Mouse (Mus musculus): ENCODE results near the gene 4931422A03Rik. TPM values are rescaled to one million over a fixed set of nuclear protein-coding genes. Genes with fewer than 3 reads are reported as not detected.
"Not testable (repeated sequence)": the region's sequence is repeated elsewhere in the genome, so short reads cannot be mapped to it uniquely, and the experiment has no call there.

The 4931422A03Rik gene
- not detected for total RNA-seq (2021)
- long read RNA-seq, experiment 1, partial matches to known transcripts, result 0 of 1 reads
- long read RNA-seq, experiment 1, other reads (novel, unspliced or antisense), result 1 of 1 reads
- long read RNA-seq, experiment 2, partial matches to known transcripts, result 0 of 2 reads
- long read RNA-seq, experiment 2, other reads (novel, unspliced or antisense), result 2 of 2 reads

DNA sequence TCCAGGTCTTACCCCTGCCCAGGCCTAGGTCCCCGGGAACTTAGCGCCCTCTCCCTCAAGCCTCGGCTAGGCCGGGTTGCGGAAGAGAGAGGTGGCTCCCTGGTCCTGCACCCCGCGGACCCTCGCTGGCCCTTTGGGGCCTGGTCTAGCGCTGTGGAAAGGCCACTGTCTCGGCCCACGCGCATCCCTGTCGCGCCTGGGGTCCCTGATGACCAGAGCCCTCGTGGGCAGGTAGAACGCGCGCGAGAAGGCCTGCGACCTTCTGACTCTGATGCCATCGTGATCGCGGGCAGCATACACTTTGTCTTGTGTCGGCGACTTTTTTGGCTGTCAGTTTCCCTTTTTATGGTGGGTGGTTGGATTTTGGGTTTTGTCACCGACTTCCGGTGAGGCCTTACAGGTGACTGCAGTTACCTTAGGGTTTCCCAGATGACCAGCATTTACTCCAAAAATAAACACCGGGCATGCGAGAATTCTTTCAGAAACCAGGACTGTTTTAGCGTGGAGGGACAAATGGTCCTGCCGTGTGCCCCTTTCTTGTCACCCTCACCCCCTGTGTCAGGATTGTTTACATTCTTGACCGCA lies at the start of gene 4931422A03Rik:
TSS of gene 4931422A03Rik (minus strand) at position 223 of the 585 bp plus-strand sequence.
- DNase-seq, result no peak
- intact Hi-C loops (cut with DNase I), result no loop called here

DNA sequence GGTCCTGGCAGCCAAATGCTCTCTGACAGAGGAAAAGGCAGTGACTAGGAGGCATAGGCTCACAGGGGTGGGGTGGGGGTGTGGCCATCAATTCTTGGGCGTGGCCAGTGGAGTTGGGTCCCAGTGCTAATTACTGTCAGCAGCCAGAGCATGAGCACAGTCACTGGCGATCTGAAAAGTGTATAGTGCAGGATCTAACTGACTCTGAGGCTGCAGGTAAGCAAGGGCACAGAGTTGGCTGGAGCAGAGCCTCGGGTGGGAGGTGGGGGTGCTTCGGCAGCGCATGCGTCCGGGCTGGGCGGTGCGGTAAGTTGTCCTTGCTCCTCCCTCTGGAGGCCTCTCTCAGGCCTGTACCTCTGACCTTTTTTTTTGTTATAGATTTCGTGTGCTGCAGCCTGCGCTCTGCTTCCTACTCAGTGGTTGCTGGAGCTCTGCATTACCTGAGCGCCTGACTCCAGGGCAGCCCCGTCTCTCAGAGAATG lies 41.6 kb upstream of the 4931422A03Rik start, which contains the start of gene Cd59b:
TSS of gene Cd59b (plus strand) at position 146 of the 482 bp plus-strand sequence.
- intact Hi-C loops (cut with DNase I), result no loop called here
- DNase-seq, result peak; percentile 28 to 40

DNA sequence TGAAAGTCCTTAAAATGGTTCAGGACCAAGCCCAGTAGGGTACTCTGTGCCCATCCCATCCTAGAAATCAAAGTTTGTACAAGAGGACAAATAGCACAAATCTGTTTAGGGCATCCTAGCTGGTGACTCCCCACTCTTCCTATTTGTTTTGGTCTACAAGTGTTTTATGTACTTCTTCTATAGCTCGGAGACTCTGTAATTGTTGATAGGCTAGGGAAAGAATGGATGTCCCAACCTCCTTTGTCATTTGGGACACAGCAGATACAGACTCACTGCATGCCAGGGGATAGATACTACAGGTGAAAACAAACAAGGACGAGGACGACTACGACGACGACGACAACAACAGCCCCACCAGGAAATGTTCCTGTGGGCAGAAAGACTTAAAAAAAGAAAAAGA lies 40.3 kb upstream of the 4931422A03Rik start, which contains the start of gene Gm10799:
TSS of gene Gm10799 (minus strand) at position 101 of the 400 bp plus-strand sequence.
- DNase-seq, result not testable (repeated sequence)
- intact Hi-C loops (cut with DNase I), result loop anchor here (1.0 kb wide), 1 partner anchor 27 kb away; the partner anchor contains the start of gene Cd59a

DNA sequence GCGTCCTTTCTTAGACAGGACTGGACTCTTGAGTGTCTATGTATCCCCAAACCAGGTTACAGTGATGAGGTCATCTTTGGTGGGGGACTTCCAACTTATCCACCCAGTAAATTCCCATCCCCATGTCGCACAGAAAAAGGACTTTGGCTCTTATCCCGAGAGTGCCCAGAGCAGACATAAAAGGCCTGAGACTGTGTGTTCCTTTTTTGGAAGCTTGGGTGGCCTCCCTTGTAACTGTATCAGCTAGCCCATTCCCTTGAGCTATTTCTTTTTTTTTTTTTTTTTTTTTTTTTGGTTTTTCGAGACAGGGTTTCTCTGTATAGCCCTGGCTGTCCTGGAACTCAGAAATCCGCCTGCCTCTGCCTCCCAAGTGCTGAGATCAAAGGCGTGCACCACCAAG lies 37.4 kb upstream of the 4931422A03Rik start, which contains the start of gene Gm10912:
TSS of gene Gm10912 (plus strand) at position 301 of the 400 bp plus-strand sequence.
- DNase-seq; intact Hi-C loops (cut with DNase I): not testable (repeated sequence)

DNA sequence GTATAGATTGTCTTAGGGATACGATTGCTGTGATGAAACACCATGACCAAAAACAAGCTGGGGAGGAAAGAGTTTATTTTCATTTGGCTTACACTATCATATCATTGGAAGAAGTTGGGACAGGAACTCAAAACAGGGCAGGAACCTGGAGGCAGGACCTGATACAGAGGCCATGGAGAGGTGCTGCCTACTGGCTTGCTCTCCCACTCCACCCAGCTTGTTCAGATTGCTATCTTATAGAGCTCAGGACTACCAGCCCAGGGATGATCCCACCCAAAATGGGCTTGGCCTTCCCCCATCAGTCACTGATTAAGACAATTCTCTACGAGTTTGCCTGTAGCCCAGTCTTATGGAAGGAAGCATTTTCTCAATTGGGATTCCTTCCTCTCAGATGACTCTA lies 36.0 kb upstream of the 4931422A03Rik start:
- no peak for DNase-seq
- intact Hi-C loops (cut with DNase I), result no loop called here

DNA sequence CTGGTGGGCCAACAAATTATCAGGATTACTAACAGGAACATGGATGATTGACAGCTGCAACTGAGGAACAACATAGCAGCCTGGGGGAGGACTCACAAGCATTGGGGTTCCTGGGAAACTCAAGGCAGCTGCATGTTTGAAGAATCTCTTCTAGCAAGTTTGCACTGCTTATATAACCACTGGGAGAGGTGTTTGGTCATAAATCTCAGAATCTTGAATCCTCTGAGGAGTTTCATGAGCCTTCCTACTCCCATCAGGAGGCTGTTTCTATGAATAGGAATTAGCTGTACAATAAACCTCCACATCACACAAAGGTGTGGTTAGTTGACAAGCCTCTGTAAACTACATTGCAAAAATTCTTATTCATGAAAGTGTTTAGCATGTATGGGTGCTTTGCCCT lies 34.5 kb upstream of the 4931422A03Rik start:
- no peak for DNase-seq
- intact Hi-C loops (cut with DNase I), result no loop called here

DNA sequence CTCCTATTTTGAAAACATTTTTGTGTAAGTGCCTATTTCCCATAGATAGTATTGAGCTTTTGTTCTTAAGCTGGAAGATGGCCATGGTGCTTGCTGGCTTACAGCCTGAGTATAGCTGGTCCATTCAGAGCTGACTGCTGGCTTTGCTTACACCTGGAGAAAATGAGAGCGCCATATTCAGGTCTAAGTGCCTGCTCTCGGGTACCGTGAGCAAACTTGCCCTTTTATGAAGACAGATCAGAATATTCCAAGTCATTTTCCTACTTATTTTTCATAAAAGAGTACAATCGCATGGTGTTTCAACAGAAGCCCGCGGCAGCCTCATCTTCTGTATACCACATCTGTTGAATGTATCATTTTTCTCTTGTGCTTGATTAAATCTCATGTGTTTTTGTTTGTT lies 32.8 kb upstream of the 4931422A03Rik start:
- DNase-seq, result no peak
- intact Hi-C loops (cut with DNase I), result no loop called here

DNA sequence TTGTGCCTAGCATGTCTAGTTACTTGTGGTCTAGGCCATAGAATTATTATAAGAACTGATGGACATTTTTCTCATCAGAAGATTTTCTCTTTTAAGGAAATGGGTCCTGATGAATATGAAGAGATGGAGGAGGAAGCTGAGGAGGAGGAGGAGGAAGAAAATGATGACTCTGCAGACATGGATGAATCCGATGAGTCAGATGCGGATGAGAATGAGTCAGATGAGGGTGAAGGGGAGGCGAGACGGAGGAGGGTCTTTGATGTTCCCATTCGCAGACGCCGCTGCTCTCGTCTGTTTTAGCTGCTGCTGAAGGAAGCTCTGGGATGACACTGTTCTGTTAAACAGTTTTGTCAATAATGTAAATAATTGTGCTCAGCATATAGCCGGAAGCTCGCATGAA lies 31.6 kb upstream of the 4931422A03Rik start:
- intact Hi-C loops (cut with DNase I), result no loop called here

DNA sequence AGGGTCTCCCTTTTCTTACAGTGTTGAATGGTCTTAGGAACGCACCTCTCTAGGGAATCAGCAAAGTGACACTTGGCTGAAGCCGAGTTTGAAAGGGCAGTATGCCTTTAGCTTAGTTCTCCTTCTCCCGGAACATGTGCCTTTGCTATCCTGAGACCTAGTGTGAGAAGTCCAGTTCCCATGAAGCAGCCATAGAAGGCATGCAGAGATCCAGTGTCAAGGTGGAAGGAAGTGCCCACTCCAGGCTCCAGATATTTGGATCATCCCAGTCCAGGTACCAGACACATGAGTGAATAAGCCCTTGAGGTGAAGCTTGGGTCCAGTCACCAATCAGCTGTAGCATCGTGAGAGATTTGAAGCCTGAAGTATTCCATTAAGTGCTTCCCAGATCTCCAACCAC lies 30.8 kb upstream of the 4931422A03Rik start:
- no peak for DNase-seq
- intact Hi-C loops (cut with DNase I), result no loop called here

More for the DNA sequence above, 31.6 kb upstream of the 4931422A03Rik start:
- DNase-seq, result no peak

DNA sequence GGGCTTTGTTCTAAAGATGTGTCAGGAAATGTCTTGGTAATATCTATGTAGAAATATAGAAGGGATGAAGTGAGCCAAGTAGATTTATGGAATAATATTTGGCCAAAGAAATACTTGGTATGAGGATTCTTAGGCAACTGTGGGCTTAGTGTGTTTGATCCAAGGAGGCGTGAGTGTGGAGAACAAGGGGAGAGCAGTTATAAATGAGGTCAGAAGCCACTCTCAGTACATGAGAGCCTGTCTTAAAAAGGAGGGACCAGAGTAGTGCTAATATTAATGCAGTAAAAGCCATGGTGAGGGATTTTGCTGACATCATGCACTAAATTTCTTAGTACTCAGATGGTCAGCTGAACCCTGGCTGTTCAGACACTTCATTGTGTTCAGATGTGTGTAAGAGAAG lies 30.2 kb upstream of the 4931422A03Rik start:
- no peak for DNase-seq
- intact Hi-C loops (cut with DNase I), result no loop called here

DNA sequence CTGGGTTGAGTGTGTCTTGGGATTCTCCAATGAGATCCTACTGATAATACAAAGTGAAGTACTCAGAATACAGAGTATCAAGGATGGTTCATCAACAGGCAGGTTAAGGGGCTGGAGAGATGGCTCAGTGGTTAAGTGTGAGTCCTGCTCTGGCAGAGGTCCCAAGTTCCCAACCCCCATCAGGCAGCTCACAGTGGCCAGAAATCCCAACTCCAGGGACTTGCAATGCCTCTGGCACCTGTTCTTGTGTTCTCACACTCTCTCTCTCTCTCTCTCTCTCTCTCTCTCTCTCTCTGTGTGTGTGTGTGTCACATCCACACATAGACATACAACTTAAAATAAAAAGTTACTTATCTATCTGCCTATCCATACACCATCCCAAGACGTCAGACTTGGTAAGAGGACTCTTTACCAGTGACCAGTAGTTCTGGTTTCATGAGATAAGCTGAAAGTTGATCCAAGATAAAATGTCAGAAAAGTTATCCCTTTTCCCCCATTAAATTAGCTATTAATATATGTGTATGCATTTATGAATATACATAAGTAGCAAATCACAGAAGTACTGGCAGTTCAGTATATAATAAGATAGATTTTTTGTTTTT lies 16.4 kb upstream of the 4931422A03Rik start:
- intact Hi-C loops (cut with DNase I), result no loop called here

DNA sequence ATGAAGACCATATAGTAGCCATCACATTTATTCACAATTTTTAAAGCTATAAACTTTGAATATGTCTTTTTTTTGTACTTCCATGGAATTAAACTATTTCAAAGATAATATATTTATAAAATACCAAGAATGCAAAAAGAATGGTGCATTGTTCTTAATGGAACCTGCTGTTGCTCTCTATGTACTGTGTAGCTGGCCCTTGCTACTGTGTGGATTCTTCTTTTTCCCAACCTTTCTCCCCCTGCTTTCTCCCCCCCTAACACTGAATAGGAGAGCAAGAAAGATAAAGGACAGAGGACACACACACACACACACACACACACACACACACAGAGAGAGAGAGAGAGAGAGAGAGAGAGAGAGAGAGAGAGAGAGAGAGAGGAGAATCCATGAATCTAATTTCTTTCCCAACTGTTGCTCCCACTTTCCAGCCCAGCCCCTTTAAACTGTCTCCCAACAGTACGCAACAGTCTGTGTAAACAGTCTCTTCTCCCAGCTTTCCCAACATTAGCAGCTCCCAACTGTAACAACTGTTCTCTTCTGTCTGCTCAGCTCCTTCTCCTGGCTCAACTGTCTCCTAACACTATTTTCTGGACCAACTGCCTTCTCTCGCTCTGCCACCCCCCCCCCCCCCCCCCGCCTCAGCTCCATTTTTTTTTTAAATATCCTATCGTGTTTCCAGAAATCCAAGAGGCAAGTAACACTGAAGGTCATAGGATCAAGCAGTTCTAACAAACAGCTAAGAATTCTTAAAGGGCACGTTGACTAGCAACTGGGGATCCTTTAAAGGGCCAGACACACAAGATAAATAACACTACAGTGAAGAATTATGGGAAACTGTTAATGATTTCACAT lies 15.7 kb upstream of the 4931422A03Rik start:
- intact Hi-C loops (cut with DNase I), result no loop called here
- DNase-seq, result no peak

More for the DNA sequence above, 16.4 kb upstream of the 4931422A03Rik start:
- DNase-seq, result no peak

DNA sequence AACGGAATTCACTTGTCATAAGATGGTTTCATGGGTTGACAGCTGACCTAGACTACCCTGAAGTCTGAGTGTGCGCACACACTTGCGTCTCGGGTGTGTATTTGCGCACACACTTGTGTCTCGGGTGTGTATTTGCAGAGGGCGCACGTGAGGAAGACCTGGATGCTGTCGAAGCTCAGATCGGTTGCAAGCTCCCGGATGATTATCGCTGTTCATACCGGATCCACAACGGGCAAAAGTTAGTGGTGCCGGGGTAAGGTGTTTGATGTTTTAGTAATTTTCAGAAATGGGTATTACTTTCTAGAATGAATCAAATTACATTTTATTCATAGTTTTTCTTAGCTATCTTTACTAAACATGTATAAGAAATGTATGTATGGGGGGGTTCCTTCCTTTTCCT lies 14.6 kb upstream of the 4931422A03Rik start:
- no peak for DNase-seq
- intact Hi-C loops (cut with DNase I), result no loop called here

DNA sequence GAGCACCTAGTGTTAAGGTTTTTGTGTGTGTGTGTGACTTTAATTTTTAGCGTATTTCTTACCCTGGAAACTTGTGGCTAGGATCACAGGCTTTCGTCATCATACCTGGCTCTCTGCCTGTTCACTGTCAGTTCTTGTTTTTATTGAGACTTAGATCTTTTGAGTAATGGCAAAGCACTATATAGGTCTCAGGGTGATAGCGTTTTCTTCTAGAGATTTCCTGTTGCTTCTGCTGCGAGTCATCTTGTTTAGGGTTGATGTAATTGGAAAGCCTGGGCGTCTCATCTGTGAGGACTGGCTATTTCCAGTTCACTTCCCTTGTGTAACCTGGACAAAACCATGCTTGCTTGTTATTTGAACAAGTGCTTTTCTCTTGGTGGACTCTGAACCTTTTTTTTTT lies 13.5 kb upstream of the 4931422A03Rik start:
- intact Hi-C loops (cut with DNase I), result no loop called here

DNA sequence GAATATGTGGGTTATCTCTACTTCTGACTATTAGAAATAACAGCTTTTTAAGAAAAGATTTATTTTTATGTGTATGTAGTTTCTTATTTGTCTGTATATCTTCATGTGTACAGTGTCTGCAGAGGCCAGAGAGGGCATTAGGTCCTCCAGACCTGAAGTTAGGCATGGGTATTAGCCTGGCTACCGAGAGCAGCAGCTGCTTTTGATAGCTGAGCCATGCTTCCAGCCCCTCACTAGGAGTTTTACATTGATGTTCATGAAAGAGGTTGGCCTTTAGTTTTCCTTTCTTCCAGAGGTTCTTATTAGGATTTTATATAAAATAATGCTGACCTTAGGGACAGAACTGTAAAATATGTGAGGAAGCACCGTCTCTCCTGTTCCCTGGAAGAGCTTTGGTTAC lies 10.1 kb upstream of the 4931422A03Rik start:
- intact Hi-C loops (cut with DNase I), result loop anchor here (10.0 kb wide), 2 partner anchors 57 to 547 kb away; partner anchors contain the start of gene Cd59a
- no peak for DNase-seq

More for the DNA sequence above, 13.5 kb upstream of the 4931422A03Rik start:
- no peak for DNase-seq

DNA sequence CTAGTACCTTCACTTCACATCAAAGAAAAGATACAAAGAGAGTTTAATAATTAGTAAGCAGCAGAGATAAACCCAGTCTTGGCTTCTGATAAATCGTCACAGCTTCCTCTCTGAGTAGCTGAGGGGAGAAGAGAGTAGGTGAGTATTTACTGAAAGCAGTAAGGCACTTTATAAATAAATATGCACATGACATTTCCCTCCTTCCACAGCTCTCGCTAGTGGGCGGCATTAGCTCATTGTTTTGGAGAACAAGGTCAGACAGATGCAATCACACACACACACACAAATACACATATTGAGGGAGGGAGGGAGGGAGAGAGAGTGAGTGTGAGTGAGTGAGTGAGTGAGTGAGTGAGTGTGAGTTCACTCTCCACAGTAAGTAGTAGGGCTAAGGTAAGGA lies 8.2 kb upstream of the 4931422A03Rik start:
- intact Hi-C loops (cut with DNase I), result loop anchor here (2.0 to 10.0 kb wide), 3 partner anchors 58 to 548 kb away; partner anchors contain the start of gene Cd59a
- no peak for DNase-seq

DNA sequence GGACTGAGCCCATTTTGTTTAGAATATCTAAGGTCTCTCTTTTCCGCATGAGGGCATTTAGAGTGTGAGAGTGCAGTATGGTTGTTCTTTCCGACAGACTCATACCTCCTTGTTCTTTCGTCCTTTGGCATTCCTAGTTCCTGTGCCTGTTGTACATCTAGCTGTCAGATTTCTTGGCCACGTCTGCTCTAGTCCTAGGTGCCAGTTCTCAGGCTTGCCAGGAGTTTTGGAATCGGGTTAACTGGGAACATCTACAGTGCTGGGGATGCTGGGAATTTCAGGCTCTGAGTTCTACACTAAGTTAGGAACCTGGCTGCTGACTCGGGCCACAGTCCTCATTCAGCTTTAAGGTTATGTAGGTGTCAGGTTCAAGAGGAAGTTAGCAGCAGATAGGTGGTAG lies 7.4 kb upstream of the 4931422A03Rik start:
- peak; percentile 7 to 42 for DNase-seq
- intact Hi-C loops (cut with DNase I), result loop anchor here (10.0 kb wide), 2 partner anchors 59 to 549 kb away; partner anchors contain the start of gene Cd59a

DNA sequence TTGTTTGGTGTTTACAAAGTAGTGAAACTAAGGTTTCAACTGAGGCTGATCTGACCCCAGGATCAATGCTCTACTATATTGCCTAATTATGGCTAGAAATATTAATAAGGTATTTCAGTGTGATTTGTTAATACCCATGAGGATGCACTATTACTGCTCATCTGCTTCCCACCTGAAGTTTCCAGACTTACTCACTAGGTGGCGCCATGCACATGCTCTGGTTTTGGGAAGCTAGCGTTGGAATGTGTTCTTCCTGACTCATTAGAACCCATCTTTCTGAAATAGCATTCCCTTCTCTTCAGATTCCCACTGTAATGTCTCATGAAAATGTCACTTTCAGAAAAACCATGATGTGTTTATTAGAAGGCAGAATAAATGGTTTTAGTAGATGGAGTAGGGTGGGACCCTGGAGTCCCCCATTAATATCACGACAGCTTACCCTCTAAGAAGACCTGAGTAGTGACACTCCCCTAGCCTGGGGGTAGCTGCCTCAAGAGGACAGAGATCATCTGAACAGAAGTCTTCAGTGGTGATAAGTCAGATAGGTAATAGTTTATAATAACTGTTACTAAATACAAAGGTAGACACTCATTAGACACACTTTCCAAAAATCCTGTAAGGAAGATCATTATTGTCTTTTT lies 6.8 kb upstream of the 4931422A03Rik start:
- intact Hi-C loops (cut with DNase I), result loop anchor here (10.0 kb wide), 2 partner anchors 60 to 550 kb away; partner anchors contain the start of gene Cd59a
- peak; percentile 67 to 79 for DNase-seq

DNA sequence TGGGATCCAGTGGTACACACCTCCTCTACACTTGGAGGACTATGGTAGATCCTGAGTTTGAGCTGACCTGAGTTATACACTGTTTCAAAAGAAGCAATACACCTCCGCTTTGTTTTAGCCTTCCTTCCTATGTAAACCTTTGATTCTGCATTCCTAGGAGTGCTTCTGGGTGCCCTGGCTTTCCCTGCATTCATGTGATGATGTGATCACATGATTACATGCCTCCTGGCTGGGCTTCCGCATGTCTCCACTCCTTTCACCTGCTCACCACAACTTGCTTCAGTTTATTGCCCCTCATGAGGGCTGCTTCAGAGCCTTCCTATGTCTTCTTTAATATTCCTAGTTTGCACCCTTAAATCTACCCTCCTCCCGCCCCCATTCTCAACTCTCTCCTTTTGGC lies 3.9 kb upstream of the 4931422A03Rik start:
- intact Hi-C loops (cut with DNase I), result loop anchor here (10.0 kb wide), 2 partner anchors 63 to 553 kb away; partner anchors contain the start of gene Cd59a

More for the DNA sequence above, 3.9 kb upstream of the 4931422A03Rik start:
- DNase-seq, result no peak
